Mouse (Mus musculus) stomach, embryonic 15.5 days (tissue): ENCODE data around the gene Sik2. TPM values are rescaled to one million over a fixed set of nuclear protein-coding genes. Genes with fewer than 3 reads are reported as not detected.

Experiments used
- ATAC-seq: fragments of 200-750 bp; cut with Nextera tagmentation; 2 replicates; pipeline ENCODE4 v1.8.0; 2017; ENCODE audit warnings: low read depth, moderate number of reproducible peaks, moderate TSS enrichment; ENCODE audit not compliant: insufficient read depth, low FRiP score
- H3K27ac ChIP-seq: fragments of 300-500 bp; sonication (generic); 2 replicates; pipeline ENCODE4 v1.5.1; 2015; ENCODE audit warnings: mild to moderate bottlenecking, inconsistent platforms
- H3K27me3 ChIP-seq: fragments of 300-500 bp; sonication (generic); replicated peaks from 2 replicates; pipeline ENCODE4 v1.6.1; 2015; ENCODE audit warnings: inconsistent platforms
- H3K36me3 ChIP-seq: fragments of 300-500 bp; sonication (generic); 2 replicates; pipeline ENCODE4 v1.6.1; 2015; ENCODE audit warnings: inconsistent platforms
- H3K4me1 ChIP-seq: fragments of 300-500 bp; sonication (generic); 2 replicates; pipeline ENCODE4 v1.6.1; 2015; ENCODE audit warnings: inconsistent platforms
- H3K4me2 ChIP-seq: fragments of 300-500 bp; sonication (generic); 2 replicates; pipeline ENCODE4 v1.6.1; 2015; ENCODE audit warnings: mild to moderate bottlenecking, inconsistent platforms
- H3K4me3 ChIP-seq: fragments of 300-500 bp; sonication (generic); replicated peaks from 2 replicates; pipeline ENCODE4 v1.5.1; 2015; ENCODE audit warnings: inconsistent platforms
- H3K9ac ChIP-seq: fragments of 300-500 bp; sonication (generic); 2 replicates; pipeline ENCODE4 v1.6.1; 2015; ENCODE audit warnings: inconsistent platforms
- H3K9me3 ChIP-seq: fragments of 300-500 bp; sonication (generic); 2 replicates; pipeline ENCODE4 v1.6.1; 2016; ENCODE audit warnings: inconsistent platforms
- WGBS: fragments of 180-500 bp; shearing (Covaris S2); methylation state at CpG from one replicate; pipeline ENCODE4 v1.1.7; 2015; 5-methylcytosine and 5-hydroxymethylcytosine counted together
- polyA plus RNA-seq: library from polyadenylated mRNA; unstranded; fragments of >200 nt; fragmentation: Nextera tagmentation; extraction: Ambion mirVana; gene quantifications from 2 replicates; pipeline ENCODE4 v1.2.1, GENCODE M21; 2015

The Sik2 gene
- polyA plus RNA-seq, 1 experiment from 2014 or later, result 18.9 TPM

DNA sequence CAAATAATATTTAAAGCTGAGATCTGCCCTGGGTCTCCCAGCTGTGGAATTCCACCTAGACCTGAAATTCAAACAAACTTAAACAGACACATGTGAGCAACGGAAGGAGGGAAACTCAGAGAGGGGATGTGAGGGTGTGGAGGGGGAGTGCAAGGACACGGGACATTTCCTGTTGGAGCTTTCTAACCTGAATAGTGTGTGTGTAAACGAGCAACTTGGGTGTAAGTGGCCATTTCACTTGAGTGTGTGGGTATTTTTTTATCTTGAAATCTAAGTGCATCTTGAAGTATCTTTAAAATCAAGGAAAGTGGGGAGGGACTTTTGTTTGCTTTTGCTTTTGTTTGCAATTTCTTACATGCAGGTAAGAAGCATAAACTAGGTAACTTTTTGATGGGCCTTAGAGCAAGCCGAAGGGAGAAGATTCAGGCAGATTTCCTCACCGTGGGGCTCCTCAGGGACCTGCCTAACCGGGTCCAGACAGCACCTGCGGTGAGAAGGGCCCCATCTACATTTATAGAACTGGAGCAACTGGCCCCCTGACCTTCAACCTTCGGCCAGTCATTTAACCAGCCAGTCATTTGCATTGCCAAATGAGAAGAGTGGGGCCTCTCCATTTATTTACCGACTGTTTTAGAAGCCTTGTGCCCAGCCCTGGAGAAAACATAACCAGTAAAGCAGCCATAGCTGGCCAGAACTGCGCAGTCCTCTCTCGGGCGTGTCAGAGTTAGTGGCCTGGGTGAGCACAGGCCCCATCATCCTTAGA is 161.1 kb downstream of the Sik2 start:
- H3K9ac ChIP-seq, result no peak overlapping the region
- H3K36me3 ChIP-seq, result 0 out of 2 replicates have a peak, but pooled peaks cover 6% of the 10 kb centered on the region
- peaks cover 28% of the 10 kb centered on the region for H3K4me1 ChIP-seq
- H3K4me2 ChIP-seq, result no peak overlapping the region
- H3K4me3 ChIP-seq, result no peak overlapping the region
- H3K27ac ChIP-seq, result peak overlapping the region; percentile 32; the same call in 1 of the 2 replicates
- WGBS, result 46% methylated on average over 12 of the region's 12 CpGs
- no peak for ATAC-seq
- H3K27me3 ChIP-seq, result no peaks in the 10 kb centered on the region
- no peaks in the 10 kb centered on the region for H3K9me3 ChIP-seq

DNA sequence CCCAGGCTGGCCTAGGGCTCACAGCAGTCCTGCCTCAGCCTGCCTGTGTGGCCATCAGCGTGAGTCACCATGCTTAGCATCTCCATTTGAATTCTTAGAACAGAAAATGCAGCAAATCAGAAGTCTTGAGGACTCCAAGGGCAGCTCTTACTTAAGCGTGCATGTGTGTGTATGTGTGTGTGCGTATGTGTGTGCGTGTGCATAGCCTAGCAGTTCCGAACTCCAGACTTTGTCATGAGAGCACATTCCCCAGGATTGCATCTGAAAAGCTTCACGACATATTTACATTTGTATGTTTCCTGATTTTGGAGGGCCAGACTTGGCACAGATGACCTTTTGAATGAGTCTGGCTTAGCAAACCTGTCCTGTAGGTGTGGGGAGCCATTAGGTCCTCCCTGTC is 161.7 kb downstream of the Sik2 start:
- WGBS, result 80% methylated on average over 6 of the region's 6 CpGs
- no peak for ATAC-seq
- no peak overlapping the region for H3K4me2 ChIP-seq
- H3K4me1 ChIP-seq, result peaks cover 26% of the 10 kb centered on the region
- H3K9ac ChIP-seq, result no peak overlapping the region
- peak overlapping the region; percentile 9; the same call in 1 of the 2 replicates for H3K27ac ChIP-seq
- no peak overlapping the region for H3K4me3 ChIP-seq
- H3K9me3 ChIP-seq, result no peaks in the 10 kb centered on the region
- no peaks in the 10 kb centered on the region for H3K27me3 ChIP-seq
- H3K36me3 ChIP-seq, result 0 out of 2 replicates have a peak, but pooled peaks cover 6% of the 10 kb centered on the region

DNA sequence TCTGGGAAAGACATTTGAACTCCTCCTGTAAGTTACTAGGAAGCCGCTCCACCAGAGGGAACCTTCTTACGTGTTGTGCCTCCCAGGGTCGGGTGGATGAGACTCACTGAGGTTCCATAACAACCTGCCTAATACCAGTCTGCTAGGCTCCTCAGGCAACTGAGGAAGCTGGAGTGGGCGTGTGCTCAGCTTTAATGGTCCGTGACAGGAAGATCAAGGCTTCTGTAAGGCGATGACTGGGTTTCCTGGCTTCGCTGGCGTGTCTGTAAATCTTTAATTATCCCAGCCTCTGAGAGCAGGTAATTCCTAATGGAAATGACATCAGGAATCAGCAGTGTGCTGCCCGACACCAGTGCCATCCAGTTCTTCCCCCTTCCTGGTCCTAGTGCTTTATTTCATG is 163.3 kb downstream of the Sik2 start:
- ATAC-seq, result no peak
- Histone ChIP-seq H3K9ac (no peak overlapping the region), H3K4me2 (no peak overlapping the region), H3K9me3 (no peaks in the 10 kb centered on the region), H3K27ac (no peak overlapping the region), H3K4me1 (peaks cover 19% of the 10 kb centered on the region), H3K27me3 (no peaks in the 10 kb centered on the region), H3K36me3 (0 out of 2 replicates have a peak, but pooled peaks cover 6% of the 10 kb centered on the region), H3K4me3 (no peak overlapping the region)
- WGBS, result 76% methylated on average over 9 of the region's 9 CpGs

DNA sequence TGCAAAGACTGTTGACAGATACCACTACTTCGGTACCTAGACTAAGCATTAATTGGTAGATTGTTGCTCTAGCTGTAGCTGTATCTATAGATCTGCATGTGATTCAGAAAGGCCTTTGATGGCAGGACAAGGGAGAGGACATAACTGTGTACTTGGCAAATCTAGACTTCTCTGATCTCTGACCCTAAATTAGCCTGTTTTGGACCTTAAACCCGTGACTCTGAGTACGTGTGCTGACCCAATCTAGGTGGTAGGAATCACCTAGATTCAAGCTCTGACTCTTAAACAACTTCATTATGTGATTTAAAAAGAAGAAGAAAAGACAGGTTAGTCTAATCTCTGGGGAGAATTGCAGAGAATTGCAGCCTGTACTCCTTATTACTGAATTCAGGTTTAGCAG is 163.8 kb downstream of the Sik2 start, which contains the start of gene Ppp2r1b:
Ppp2r1b (plus strand) TSS at position 221 of the 400 bp plus-strand sequence.
- no peak within 1 kb of the TSS for H3K27ac ChIP-seq
- no peak for ATAC-seq
- no peak within 1 kb of the TSS for H3K4me2 ChIP-seq

More for the DNA sequence above, 163.8 kb downstream of the Sik2 start, which contains the start of gene Ppp2r1b:
- Histone ChIP-seq H3K9ac (no peak within 1 kb of the TSS), H3K36me3 (0 out of 2 replicates have a peak, but pooled peaks cover 6% of the 10 kb centered on the region), H3K4me3 (no peak within 1 kb of the TSS), H3K9me3 (no peaks in the 10 kb centered on the region), H3K27me3 (no peaks in the 10 kb centered on the region), H3K4me1 (peaks cover 15% of the 10 kb centered on the region; the same call in 1 of the 2 replicates)
- WGBS, result 91% methylated on average over 3 of the region's 3 CpGs

Other genes starting within 250 kb of the Sik2 start
- 12.3 and 12.5 TPM in 2 replicates for gene Fdxacb1, start 240.8 kb downstream of the Sik2 start, polyA plus RNA-seq
- gene Alg9, start 234.1 kb downstream of the Sik2 start, polyA plus RNA-seq, result 36.7 and 40.6 TPM in 2 replicates
- 31.2 and 32.6 TPM in 2 replicates for gene 1110032A03Rik, start 233.6 kb downstream of the Sik2 start, polyA plus RNA-seq
- gene Ppp2r1b, start 163.8 kb downstream of the Sik2 start, polyA plus RNA-seq, result 74.3 and 74.5 TPM in 2 replicates
- gene Btg4, start 51.8 kb upstream of the Sik2 start, polyA plus RNA-seq, result not detected in 2 replicates
- gene Layn, start 68.0 kb upstream of the Sik2 start, polyA plus RNA-seq, result 4.7 TPM in 2 replicates
- not detected in 2 replicates for gene 4833427G06Rik, start 93.0 kb upstream of the Sik2 start, polyA plus RNA-seq
- gene Gm32742, start 156.4 kb upstream of the Sik2 start, polyA plus RNA-seq, result 0.04 and 0.05 TPM in 2 replicates
- 0.23 and 0.26 TPM in 2 replicates for gene Pou2af1, start 204.6 kb upstream of the Sik2 start, polyA plus RNA-seq